Mouse (Mus musculus) lung, embryonic 16.5 days (tissue): ENCODE results near the gene Fstl4. TPM values are rescaled to one million over a fixed set of nuclear protein-coding genes. Genes with fewer than 3 reads are reported as not detected.

Experiments
- ATAC-seq: fragments of 200-750 bp; cut with Nextera tagmentation; 2 replicates; pipeline ENCODE4 v1.8.0; 2017; ENCODE audit warnings: low read depth, mild to moderate bottlenecking, moderate library complexity
- H3K27ac ChIP-seq: fragments of 300-500 bp; sonication (generic); 2 replicates; pipeline ENCODE4 v1.5.1; 2014; ENCODE audit warnings: mild to moderate bottlenecking, control low read depth, low read length
- H3K27me3 ChIP-seq: fragments of 300-500 bp; sonication (generic); 2 replicates; pipeline ENCODE4 v1.6.1; 2014; ENCODE audit warnings: low read depth, low read length, mixed read lengths; ENCODE audit not compliant: control insufficient read depth, insufficient read depth
- H3K36me3 ChIP-seq: fragments of 300-500 bp; sonication (generic); 2 replicates; pipeline ENCODE4 v1.6.1; 2014; ENCODE audit warnings: low read length; ENCODE audit not compliant: control insufficient read depth, insufficient read depth
- H3K4me1 ChIP-seq: fragments of 300-500 bp; sonication (generic); replicated peaks from 2 replicates; pipeline ENCODE4 v1.6.1; 2014; ENCODE audit warnings: low read length, mixed read lengths; ENCODE audit not compliant: control insufficient read depth, insufficient read depth
- H3K4me2 ChIP-seq: fragments of 300-500 bp; sonication (generic); 2 replicates; pipeline ENCODE4 v1.6.1; 2014; ENCODE audit warnings: low read depth, low read length, control low read depth
- H3K4me3 ChIP-seq: fragments of 300-500 bp; sonication (generic); 2 replicates; pipeline ENCODE4 v1.5.1; 2014; ENCODE audit warnings: mild to moderate bottlenecking, low read length, control low read depth
- H3K9ac ChIP-seq: fragments of 300-500 bp; sonication (generic); 2 replicates; pipeline ENCODE4 v1.6.1; 2014; ENCODE audit warnings: low read length, control low read depth
- H3K9me3 ChIP-seq: fragments of 300-500 bp; sonication (generic); 2 replicates; pipeline ENCODE4 v1.6.1; 2016; ENCODE audit warnings: low read length; ENCODE audit not compliant: control insufficient read depth
- WGBS: fragments of 180-500 bp; shearing (Covaris S2); extraction: QIAGEN DNeasy Blood & Tissue Kit; methylation state at CpG from one replicate; pipeline ENCODE4 v1.1.7; 2014; 5-methylcytosine and 5-hydroxymethylcytosine counted together
- polyA plus RNA-seq: library from polyadenylated mRNA; unstranded; fragments of >200 nt; fragmentation: Nextera tagmentation; extraction: Ambion mirVana; gene quantifications from 2 replicates; pipeline ENCODE4 v1.2.1, GENCODE M21; 2015

Fstl4 gene
- polyA plus RNA-seq, 1 experiment from 2014 or later, result 11.3 TPM

GRCm38 (mm10) chr11:53197111-53197510 lies 432.7 kb downstream of the Fstl4 start:
- 79% methylated on average over 2 of the region's 2 CpGs for WGBS
- no peak overlapping the region for H3K27ac ChIP-seq
- no peaks in the 10 kb centered on the region for H3K9me3 ChIP-seq
- no peaks in the 10 kb centered on the region for H3K4me1 ChIP-seq
- H3K4me2 ChIP-seq, result no peak overlapping the region
- no peak overlapping the region for H3K9ac ChIP-seq
- no peak for ATAC-seq
- H3K36me3 ChIP-seq, result no peaks in the 10 kb centered on the region
- no peak overlapping the region for H3K4me3 ChIP-seq
- no peaks in the 10 kb centered on the region for H3K27me3 ChIP-seq

GRCm38 (mm10) chr11:53202459-53203250 lies 438.2 kb downstream of the Fstl4 start:
- Histone ChIP-seq H3K4me1 (no peaks in the 10 kb centered on the region), H3K9ac (no peak overlapping the region), H3K27ac (no peak overlapping the region), H3K9me3 (no peaks in the 10 kb centered on the region), H3K4me3 (no peak overlapping the region), H3K4me2 (no peak overlapping the region), H3K36me3 (no peaks in the 10 kb centered on the region), H3K27me3 (no peaks in the 10 kb centered on the region)
- 82% methylated on average over 2 of the region's 2 CpGs for WGBS
- no peak for ATAC-seq

DNA sequence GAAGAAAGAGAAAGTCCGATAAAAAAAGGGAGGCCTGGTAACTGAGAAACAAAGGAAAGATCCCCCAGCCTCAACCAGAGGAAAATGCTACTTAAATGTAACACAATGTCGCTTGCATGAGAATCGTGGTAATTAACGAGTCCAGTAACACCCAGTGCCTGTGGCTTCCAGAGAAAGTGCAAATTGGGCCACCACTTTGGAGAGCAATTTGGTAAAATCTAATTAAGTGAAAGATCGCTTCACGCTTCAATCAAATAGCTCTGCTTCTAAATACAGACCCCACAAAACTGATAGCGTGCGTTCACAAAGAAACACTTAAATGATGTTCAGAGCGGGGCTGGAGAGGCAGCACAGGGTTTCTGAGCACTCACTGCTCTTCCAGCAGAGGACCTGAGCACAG lies 446.4 kb downstream of the Fstl4 start:
- H3K4me3 ChIP-seq, result no peak overlapping the region
- no peak for ATAC-seq
- 76% methylated on average over 9 of the region's 9 CpGs for WGBS
- H3K36me3 ChIP-seq, result no peaks in the 10 kb centered on the region
- no peaks in the 10 kb centered on the region for H3K4me1 ChIP-seq
- no peaks in the 10 kb centered on the region for H3K9me3 ChIP-seq
- no peak overlapping the region for H3K9ac ChIP-seq
- H3K27me3 ChIP-seq, result no peaks in the 10 kb centered on the region
- no peak overlapping the region for H3K4me2 ChIP-seq
- H3K27ac ChIP-seq, result no peak overlapping the region

DNA sequence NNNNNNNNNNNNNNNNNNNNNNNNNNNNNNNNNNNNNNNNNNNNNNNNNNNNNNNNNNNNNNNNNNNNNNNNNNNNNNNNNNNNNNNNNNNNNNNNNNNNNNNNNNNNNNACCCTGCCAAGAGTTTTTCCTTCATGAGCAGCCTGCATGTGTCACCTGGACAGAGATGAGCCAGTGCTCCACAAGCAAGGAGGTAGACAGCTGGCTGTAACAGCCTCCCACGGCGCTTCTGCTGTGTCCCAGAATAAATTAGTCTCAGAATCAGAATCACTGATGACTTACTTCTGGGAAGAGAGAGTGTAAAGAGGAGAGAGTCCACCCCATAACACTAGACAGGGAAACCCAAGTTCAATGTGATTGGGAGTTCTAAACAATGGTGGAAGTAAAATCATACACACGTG lies 464.6 kb downstream of the Fstl4 start:
- no peak for ATAC-seq

DNA sequence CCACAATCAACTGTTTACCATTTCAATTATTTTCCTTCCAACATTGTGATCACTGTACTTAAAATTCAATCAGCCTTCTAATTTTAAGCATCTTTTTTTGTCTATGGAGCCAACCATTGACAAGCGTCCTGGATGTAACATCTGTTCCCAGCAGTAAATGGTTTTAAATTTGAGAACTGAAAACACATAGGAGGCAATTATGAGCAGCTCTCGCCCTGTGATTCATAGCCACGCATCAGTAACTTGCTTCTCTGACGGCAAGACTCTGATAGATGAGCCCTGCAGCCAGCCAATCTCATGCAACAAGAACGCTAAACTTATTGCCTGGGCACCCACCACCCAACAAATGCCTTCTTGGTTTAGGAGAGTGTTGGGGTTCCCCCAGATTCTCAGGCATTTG lies 467.4 kb downstream of the Fstl4 start:
- Histone ChIP-seq H3K27me3 (no peaks in the 10 kb centered on the region), H3K4me2 (no peak overlapping the region), H3K4me1 (no peaks in the 10 kb centered on the region), H3K36me3 (no peaks in the 10 kb centered on the region), H3K27ac (no peak overlapping the region), H3K9ac (no peak overlapping the region), H3K9me3 (no peaks in the 10 kb centered on the region), H3K4me3 (no peak overlapping the region)
- 80% methylated on average over 5 of the region's 5 CpGs for WGBS
- ATAC-seq, result no peak

More for the DNA sequence above, 464.6 kb downstream of the Fstl4 start:
- H3K9ac ChIP-seq, result no peak overlapping the region
- H3K4me1 ChIP-seq, result no peaks in the 10 kb centered on the region
- H3K27me3 ChIP-seq, result no peaks in the 10 kb centered on the region
- H3K27ac ChIP-seq, result no peak overlapping the region
- H3K4me3 ChIP-seq, result no peak overlapping the region
- H3K36me3 ChIP-seq, result no peaks in the 10 kb centered on the region
- 81% methylated on average over 3 of the region's 3 CpGs for WGBS
- no peak overlapping the region for H3K4me2 ChIP-seq
- no peaks in the 10 kb centered on the region for H3K9me3 ChIP-seq

DNA sequence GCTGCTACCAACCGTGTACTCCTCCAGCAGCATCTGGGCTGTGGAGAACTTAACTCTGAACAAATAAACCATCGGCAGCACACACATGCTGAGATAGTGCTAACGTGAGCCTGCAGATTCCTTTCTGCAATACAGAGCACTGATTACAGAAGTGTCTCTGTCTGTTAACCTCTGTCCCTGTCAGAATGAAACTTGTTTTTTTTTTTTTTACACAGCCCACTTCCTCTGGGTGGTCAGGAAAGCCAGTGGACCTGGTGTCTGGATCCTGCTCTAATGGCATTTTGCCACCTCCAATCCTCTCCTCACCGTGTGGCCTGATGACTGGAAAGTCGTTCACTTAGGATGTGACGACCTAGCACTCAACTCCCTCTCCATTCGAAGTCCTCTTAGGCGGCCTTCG lies 469.2 kb downstream of the Fstl4 start:
- Histone ChIP-seq H3K4me3 (no peak overlapping the region), H3K36me3 (no peaks in the 10 kb centered on the region), H3K4me1 (no peaks in the 10 kb centered on the region), H3K4me2 (no peak overlapping the region), H3K9ac (no peak overlapping the region), H3K27ac (no peak overlapping the region), H3K27me3 (no peaks in the 10 kb centered on the region), H3K9me3 (0 out of 2 replicates have a peak, but pooled peaks cover 3% of the 10 kb centered on the region)
- ATAC-seq, result no peak
- 39% methylated on average over 9 of the region's 9 CpGs for WGBS
